Mouse (Mus musculus): ENCODE data around the gene Dse. TPM values are rescaled to one million over a fixed set of nuclear protein-coding genes. Genes with fewer than 3 reads are reported as not detected.
A peak's percentile ranks its signal among the peaks of the same experiment; 100 is the strongest.

Dse gene
- polyA plus RNA-seq, 1 experiment from 2014 or later = 39.0 TPM

DNA sequence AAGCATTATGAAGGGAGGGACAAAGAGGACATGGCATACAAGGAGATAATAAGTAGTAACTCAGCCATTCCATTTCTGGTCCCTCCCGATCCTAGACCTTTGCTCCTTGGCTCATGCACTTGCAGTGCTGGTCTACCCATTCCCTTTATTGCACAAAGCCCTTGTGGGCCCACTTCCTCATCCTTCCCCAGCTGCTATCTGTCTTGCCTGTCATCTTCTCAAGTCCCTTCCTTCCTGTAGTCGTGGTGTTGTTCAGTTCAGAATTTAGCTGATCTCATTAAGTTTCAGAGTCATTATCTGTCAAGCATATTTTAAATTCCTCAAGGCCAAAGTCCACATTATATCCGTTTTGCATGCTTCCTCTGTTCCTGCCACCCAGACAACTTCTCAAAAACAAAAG is 9.5 kb downstream of the Dse start:
- H3K27ac ChIP-seq = no peak overlapping the region
- 51% methylated on average over 3 of the region's 3 CpGs for WGBS
- no peak for ATAC-seq (ENCODE audit: insufficient number of reproducible peaks, low FRiP score, low TSS enrichment, low read depth)
- no peaks in the 10 kb centered on the region for H3K36me3 ChIP-seq
- no peak overlapping the region for H3K4me3 ChIP-seq
- H3K4me2 ChIP-seq = no peak overlapping the region
- no peak overlapping the region for H3K9ac ChIP-seq
- H3K27me3 ChIP-seq = no peaks in the 10 kb centered on the region
- peaks cover 9% of the 10 kb centered on the region; the same call in 1 of the 2 replicates for H3K4me1 ChIP-seq
- no peaks in the 10 kb centered on the region for H3K9me3 ChIP-seq

DNA sequence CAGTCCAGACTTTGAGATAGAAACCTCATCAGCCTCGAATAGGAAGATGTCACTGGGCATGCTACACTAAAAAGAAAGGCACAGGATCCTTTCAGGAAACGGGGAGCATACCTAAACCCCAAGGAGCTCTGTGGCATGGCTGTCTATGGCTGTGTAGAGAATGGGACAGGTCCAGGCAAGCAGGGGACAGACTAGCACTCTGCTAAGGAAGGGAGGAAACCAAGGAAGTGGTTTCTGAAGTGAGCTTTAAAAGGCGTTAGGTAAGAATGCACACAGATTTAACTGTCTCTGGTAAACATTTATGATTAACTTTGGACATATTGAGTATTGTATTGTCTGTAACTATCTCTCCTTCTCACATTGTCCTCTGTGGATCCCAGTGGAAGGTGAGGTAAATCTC is 10.2 kb downstream of the Dse start:
- Histone ChIP-seq H3K4me1 (peaks cover 9% of the 10 kb centered on the region; the same call in 1 of the 2 replicates), H3K4me3 (no peak overlapping the region), H3K36me3 (no peaks in the 10 kb centered on the region), H3K27ac (no peak overlapping the region), H3K27me3 (no peaks in the 10 kb centered on the region), H3K4me2 (no peak overlapping the region), H3K9ac (no peak overlapping the region), H3K9me3 (no peaks in the 10 kb centered on the region)
- 67% methylated on average over 3 of the region's 3 CpGs for WGBS
- ATAC-seq (ENCODE audit: insufficient number of reproducible peaks, low FRiP score, low TSS enrichment, low read depth) = no peak

DNA sequence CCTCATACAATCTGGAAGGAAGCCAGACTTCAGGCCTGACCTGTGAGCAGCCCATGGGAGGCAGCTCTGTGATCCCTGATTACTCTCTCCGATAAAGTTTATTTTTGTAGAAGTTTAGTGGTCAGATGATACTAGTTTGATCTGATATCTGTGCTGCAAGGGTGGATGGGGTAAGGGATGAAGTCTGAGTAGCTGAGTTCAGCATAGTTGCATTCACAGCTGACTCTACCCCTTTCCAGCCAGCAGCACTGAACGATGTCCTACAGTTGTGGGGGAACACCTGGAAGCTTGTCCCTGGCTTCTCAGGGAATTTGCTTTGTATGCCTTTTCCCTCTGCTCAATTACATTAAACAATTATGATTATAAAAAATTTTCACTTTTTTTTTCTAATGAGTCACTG is 12.6 kb downstream of the Dse start:
- Histone ChIP-seq H3K27me3 (no peaks in the 10 kb centered on the region), H3K9ac (no peak overlapping the region), H3K36me3 (no peaks in the 10 kb centered on the region), H3K9me3 (no peaks in the 10 kb centered on the region), H3K4me3 (no peak overlapping the region), H3K27ac (no peak overlapping the region), H3K4me2 (no peak overlapping the region), H3K4me1 (peaks cover 9% of the 10 kb centered on the region; the same call in 1 of the 2 replicates)
- 24% methylated on average over 2 of the region's 2 CpGs for WGBS
- ATAC-seq (ENCODE audit: insufficient number of reproducible peaks, low FRiP score, low TSS enrichment, low read depth) = no peak

DNA sequence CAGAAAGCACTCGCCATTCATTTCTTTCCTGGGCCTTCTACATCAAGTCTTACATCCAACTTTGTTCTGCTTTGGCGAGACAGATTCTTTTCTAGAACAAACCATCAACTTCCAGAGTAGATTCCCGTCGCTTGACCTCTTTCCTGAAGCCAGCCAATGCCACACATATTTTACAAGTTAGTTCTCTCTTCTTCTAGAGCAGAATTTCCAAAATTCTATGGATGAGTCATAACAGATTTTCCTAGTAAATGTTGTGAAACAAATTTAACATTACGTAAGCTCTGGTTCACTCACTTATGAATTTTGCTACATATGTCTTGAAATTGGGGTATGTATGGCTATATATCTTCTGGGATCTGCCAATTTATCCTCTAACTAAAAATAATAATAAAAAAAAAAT is 13.0 kb downstream of the Dse start:
- 74% methylated on average over 5 of the region's 5 CpGs for WGBS
- no peaks in the 10 kb centered on the region for H3K9me3 ChIP-seq

DNA sequence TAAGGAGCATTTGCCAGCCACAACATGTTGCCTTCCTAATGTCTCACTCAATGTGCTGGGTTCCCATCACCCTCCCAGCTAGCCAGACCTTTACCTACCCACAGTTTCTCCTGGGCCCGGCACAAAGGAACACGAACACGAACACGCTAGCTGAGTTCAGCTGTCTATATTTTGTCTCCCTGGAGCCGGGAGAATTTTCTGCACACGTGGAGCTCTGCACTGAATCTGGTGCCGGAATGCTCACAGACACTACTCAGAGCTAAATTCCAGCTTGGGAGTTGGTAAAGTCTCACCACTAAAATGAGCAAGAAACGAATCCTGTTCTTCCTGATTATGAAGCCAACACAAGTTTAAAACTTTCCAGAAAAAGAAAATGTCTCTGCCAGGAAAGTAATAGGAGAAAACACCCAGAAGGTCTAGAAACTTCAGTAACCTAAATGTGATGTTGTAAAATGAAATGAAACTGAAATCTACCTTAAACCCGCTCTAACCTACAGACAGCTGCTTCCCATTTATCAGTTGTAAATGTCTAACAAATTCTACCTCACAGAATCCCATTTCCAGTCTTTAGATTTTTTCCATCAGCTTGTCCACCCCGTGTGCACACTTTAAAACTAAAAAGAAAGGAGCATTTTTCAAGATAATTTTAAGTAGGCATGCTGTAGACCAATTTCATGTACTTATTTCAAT is 20.8 kb downstream of the Dse start:
- Histone ChIP-seq H3K4me2 (peak overlapping the region; percentile 32), H3K36me3 (peaks cover 12% of the 10 kb centered on the region), H3K4me1 (peaks cover 16% of the 10 kb centered on the region), H3K9ac (no peak overlapping the region), H3K27me3 (no peaks in the 10 kb centered on the region), H3K9me3 (no peaks in the 10 kb centered on the region), H3K4me3 (no peak overlapping the region), H3K27ac (peak overlapping the region; percentile 86)
- ATAC-seq (ENCODE audit: insufficient number of reproducible peaks, low FRiP score, low TSS enrichment, low read depth) = 0 out of 2 replicates have a peak, but pooled peaks have one; percentile 69
- 17% methylated on average over 10 of the region's 10 CpGs for WGBS

More for the DNA sequence above, 13.0 kb downstream of the Dse start:
- Histone ChIP-seq H3K4me3 (no peak overlapping the region), H3K36me3 (no peaks in the 10 kb centered on the region), H3K4me2 (no peak overlapping the region), H3K9ac (no peak overlapping the region), H3K27me3 (no peaks in the 10 kb centered on the region), H3K4me1 (peaks cover 9% of the 10 kb centered on the region; the same call in 1 of the 2 replicates), H3K27ac (no peak overlapping the region)
- no peak for ATAC-seq (ENCODE audit: insufficient number of reproducible peaks, low FRiP score, low TSS enrichment, low read depth)

DNA sequence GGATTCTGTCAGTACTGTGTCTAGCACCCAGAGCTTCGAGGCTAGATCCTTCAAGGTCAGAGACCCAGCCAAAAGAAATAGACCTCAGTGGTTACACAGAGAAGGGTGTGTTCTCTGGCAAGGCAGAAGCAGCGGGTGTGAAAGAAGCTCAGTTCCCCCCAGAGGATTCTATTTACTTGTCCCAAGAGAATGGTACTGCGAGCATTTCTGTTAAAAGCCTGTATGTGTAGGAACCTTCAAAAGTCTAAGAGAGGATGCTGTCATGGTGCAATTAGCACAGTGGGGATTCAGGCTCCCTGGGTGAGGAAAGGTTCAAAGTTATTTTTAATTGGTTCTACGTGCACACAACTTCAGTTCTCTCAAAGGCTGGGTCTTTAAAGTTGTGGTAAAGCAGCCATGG is 22.0 kb downstream of the Dse start:
- no peak overlapping the region for H3K4me2 ChIP-seq
- 53% methylated on average over 4 of the region's 4 CpGs for WGBS
- H3K36me3 ChIP-seq = peaks cover 12% of the 10 kb centered on the region
- no peaks in the 10 kb centered on the region for H3K27me3 ChIP-seq
- H3K9ac ChIP-seq = no peak overlapping the region
- peaks cover 16% of the 10 kb centered on the region for H3K4me1 ChIP-seq
- H3K9me3 ChIP-seq = no peaks in the 10 kb centered on the region
- peak overlapping the region; percentile 86 for H3K27ac ChIP-seq
- no peak overlapping the region for H3K4me3 ChIP-seq
- ATAC-seq (ENCODE audit: insufficient number of reproducible peaks, low FRiP score, low TSS enrichment, low read depth) = no peak

DNA sequence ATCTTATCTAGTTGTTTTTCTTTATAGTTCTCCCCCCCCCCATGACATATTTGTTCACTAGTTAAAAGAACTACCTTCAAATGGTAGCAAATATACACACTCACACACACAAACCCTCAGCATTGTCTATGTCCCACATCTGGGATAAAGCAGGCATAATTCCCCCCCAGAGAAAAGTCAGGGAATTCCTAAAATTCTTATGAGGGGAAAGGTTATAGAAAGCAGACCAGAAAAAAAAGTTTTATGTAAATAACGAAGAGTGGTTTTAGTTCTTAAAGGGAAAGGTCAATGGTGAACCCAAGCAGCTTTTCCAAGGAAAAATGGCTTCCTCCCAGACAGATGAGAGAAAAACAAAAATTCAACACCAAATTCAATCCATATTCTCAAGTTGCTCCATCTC is 22.6 kb downstream of the Dse start:
- Histone ChIP-seq H3K4me1 (peaks cover 16% of the 10 kb centered on the region), H3K27ac (no peak overlapping the region), H3K9ac (no peak overlapping the region), H3K27me3 (no peaks in the 10 kb centered on the region), H3K4me3 (no peak overlapping the region), H3K4me2 (no peak overlapping the region), H3K36me3 (peaks cover 12% of the 10 kb centered on the region), H3K9me3 (no peaks in the 10 kb centered on the region)
- WGBS = 11% methylated on average over 1 of the region's 1 CpGs
- ATAC-seq (ENCODE audit: insufficient number of reproducible peaks, low FRiP score, low TSS enrichment, low read depth) = no peak

DNA sequence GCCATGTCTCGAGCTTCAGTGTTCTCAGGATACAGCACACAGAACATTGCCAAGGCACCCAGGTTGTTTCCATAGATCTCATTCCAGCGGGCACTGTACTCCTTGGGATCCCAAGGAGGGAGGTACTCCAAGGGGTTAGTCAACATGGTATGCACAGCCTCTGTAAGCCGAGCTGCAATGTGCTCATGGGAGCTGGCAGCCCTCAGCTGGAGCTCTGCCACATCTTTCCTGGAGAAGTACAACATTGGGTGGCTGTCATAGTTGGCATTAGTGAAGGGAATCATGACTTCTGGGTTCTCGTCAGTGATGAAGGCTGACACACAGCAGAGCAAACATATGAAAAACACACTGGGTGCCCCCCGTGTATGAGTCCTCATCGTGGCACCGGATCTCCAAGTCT is 23.8 kb downstream of the Dse start:
- H3K27ac ChIP-seq = no peak overlapping the region
- H3K4me3 ChIP-seq = no peak overlapping the region
- H3K36me3 ChIP-seq = peaks cover 12% of the 10 kb centered on the region
- ATAC-seq (ENCODE audit: insufficient number of reproducible peaks, low FRiP score, low TSS enrichment, low read depth) = no peak
- 85% methylated on average over 7 of the region's 7 CpGs for WGBS
- no peak overlapping the region for H3K4me2 ChIP-seq
- H3K4me1 ChIP-seq = peaks cover 16% of the 10 kb centered on the region
- H3K27me3 ChIP-seq = no peaks in the 10 kb centered on the region
- no peaks in the 10 kb centered on the region for H3K9me3 ChIP-seq
- no peak overlapping the region for H3K9ac ChIP-seq

DNA sequence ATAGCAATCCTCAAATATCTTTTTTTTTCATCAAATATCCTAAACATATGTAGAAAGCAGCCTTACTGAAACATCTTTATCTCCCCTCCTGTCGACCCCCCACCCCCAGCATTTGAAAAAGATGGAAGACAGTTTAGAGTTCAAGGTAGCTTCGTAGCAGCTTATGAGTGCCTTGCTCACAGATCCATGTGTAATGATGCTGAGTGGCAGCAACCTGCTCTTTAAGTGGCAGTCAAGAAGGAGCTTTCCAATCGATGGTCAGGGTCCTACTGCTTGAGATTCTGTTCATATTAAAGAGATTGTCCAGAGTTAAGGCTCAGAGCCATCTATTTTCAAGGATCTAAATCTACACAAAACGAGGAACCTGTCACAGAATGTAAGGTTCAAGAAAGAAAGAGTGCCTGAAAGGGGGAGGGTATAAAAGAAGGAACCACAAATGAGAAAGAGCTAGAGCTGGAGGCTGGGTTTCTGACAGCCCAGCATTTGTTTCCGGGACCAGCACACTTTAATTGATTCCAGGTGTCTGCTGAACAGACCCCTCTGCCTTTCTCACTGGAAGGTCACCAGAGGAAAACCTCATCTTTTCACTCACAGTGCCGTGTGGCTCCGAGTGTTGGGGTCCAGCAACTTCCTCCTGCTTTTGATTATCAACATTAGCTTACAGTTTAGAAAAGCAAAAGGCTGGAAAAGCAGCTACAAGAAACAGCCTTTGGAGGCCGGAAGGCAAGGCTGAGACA is 31.5 kb downstream of the Dse start:
- H3K9me3 ChIP-seq = no peaks in the 10 kb centered on the region
- no peaks in the 10 kb centered on the region; the same call in 1 of the 2 replicates for H3K36me3 ChIP-seq
- H3K9ac ChIP-seq = no peak overlapping the region
- no peaks in the 10 kb centered on the region for H3K27me3 ChIP-seq
- peaks cover 12% of the 10 kb centered on the region for H3K4me1 ChIP-seq
- H3K4me2 ChIP-seq = no peak overlapping the region
- ATAC-seq (ENCODE audit: insufficient number of reproducible peaks, low FRiP score, low TSS enrichment, low read depth) = no peak
- peak overlapping the region; percentile 65 for H3K27ac ChIP-seq
- H3K4me3 ChIP-seq = no peak overlapping the region
- WGBS = 14% methylated on average over 8 of the region's 8 CpGs

DNA sequence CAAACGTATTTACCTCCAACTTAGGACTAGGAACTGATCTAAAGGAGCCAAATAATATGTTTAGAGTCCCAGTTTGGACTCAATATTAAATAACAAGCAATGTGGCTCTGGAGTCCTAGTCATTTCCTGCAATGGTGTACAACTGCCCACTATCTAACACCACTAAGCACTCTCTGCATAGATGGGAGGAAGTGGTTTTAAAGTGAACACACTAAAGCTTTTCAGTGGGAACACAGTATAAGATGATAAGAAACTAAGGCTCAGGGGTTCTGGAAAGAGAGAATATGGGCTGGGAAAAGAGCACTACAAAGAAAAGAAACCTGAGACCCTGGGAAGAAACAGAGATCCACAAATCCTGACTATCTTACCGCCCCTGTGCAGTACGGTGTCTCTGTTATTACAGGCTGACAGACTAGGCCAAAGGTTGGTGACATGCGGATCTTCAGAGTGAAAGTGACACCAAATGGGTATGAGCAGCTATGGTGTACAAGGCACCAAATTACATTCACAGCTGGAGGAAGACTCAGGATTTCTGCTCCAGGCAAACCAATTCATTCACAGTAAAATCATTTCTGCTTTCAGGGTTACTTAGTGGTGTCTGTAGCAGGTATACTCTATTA is 34.7 kb downstream of the Dse start:
- no peaks in the 10 kb centered on the region for H3K9me3 ChIP-seq
- H3K36me3 ChIP-seq = no peaks in the 10 kb centered on the region
- H3K4me1 ChIP-seq = peaks cover 12% of the 10 kb centered on the region
- no peaks in the 10 kb centered on the region for H3K27me3 ChIP-seq
- H3K27ac ChIP-seq = no peak overlapping the region
- H3K4me3 ChIP-seq = no peak overlapping the region
- 77% methylated on average over 4 of the region's 4 CpGs for WGBS
- H3K4me2 ChIP-seq = no peak overlapping the region
- H3K9ac ChIP-seq = no peak overlapping the region
- ATAC-seq (ENCODE audit: insufficient number of reproducible peaks, low FRiP score, low TSS enrichment, low read depth) = no peak

DNA sequence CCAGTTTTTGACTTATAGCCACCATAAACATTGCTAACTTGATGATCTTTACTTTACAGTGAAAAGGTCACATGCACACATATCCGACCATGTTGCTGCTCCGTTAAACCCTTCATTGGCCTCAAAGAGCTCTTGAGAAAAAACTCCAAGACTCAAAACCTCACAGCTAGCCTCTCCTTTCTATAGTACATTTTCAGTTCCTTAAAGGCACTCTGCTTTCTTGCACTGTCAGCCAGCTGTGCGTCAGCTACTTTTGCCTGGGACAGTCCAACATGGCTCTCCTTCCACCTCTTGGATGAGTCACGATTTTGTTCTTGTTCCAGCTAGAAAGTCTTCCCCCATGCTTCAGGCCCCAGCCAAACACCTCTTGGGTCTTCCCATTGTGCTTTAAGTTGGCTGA is 35.9 kb downstream of the Dse start:
- H3K9ac ChIP-seq = no peak overlapping the region
- H3K4me3 ChIP-seq = no peak overlapping the region
- no peak overlapping the region for H3K27ac ChIP-seq
- no peaks in the 10 kb centered on the region for H3K27me3 ChIP-seq
- 82% methylated on average over 4 of the region's 4 CpGs for WGBS
- peaks cover 9% of the 10 kb centered on the region for H3K4me1 ChIP-seq
- H3K9me3 ChIP-seq = no peaks in the 10 kb centered on the region
- no peak overlapping the region for H3K4me2 ChIP-seq
- no peak for ATAC-seq (ENCODE audit: insufficient number of reproducible peaks, low FRiP score, low TSS enrichment, low read depth)
- no peaks in the 10 kb centered on the region for H3K36me3 ChIP-seq

DNA sequence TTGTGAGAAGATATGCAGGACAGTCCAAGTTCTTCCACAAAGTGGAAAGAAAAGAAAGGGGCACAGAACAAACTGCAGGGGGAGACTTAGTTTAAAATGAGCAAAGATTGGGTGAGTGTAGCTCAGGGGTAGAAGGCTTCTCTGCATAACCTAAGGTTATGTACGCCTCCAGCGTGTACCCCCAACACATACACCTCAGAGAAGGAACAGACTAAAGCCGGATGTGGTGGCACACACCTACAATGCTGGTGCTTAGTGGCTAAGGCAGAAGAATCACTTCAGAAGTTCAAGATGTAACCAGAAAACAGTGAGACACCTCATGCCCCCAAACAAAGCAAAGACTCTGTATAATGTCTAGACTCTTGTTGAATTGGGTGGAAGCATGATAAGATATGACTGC is 36.3 kb downstream of the Dse start:
- Histone ChIP-seq H3K27ac (no peak overlapping the region), H3K27me3 (no peaks in the 10 kb centered on the region), H3K4me3 (no peak overlapping the region), H3K36me3 (no peaks in the 10 kb centered on the region), H3K4me2 (no peak overlapping the region), H3K9ac (no peak overlapping the region), H3K4me1 (peaks cover 7% of the 10 kb centered on the region), H3K9me3 (no peaks in the 10 kb centered on the region)
- no peak for ATAC-seq (ENCODE audit: insufficient number of reproducible peaks, low FRiP score, low TSS enrichment, low read depth)
- 92% methylated on average over 3 of the region's 3 CpGs for WGBS
